Mouse (Mus musculus) embryonic facial prominence, embryonic 12.5 days (tissue): Measurements from ENCODE around the gene Wdr66. TPM values are rescaled to one million over a fixed set of nuclear protein-coding genes. Genes with fewer than 3 reads are reported as not detected.
A peak's percentile ranks its signal among the peaks of the same experiment; 100 is the strongest.

Experiments used
- ATAC-seq: fragments of 200-750 bp; cut with Nextera tagmentation; 2 replicates; pipeline ENCODE4 v1.8.0; 2017; ENCODE audit not compliant: insufficient number of reproducible peaks, insufficient read depth, low FRiP score, low TSS enrichment
- H3K27ac ChIP-seq: fragments of 300-500 bp; sonication (generic); 2 replicates; pipeline ENCODE4 v1.5.1; 2016; ENCODE audit warnings: mild to moderate bottlenecking
- H3K27me3 ChIP-seq: fragments of 300-500 bp; sonication (generic); 2 replicates; pipeline ENCODE4 v1.6.1; 2016; ENCODE audit warnings: mild to moderate bottlenecking, moderate library complexity
- H3K36me3 ChIP-seq: fragments of 300-500 bp; sonication (generic); 2 replicates; pipeline ENCODE4 v1.6.1; 2016; ENCODE audit warnings: mild to moderate bottlenecking
- H3K4me1 ChIP-seq: fragments of 300-500 bp; sonication (generic); 2 replicates; pipeline ENCODE4 v1.6.1; 2016
- H3K4me2 ChIP-seq: fragments of 300-500 bp; sonication (generic); replicated peaks from 2 replicates; pipeline ENCODE4 v1.6.1; 2016; ENCODE audit warnings: mild to moderate bottlenecking, moderate library complexity
- H3K4me3 ChIP-seq: fragments of 300-500 bp; sonication (generic); 2 replicates; pipeline ENCODE4 v1.5.1; 2016; ENCODE audit warnings: mild to moderate bottlenecking
- H3K9ac ChIP-seq: fragments of 300-500 bp; sonication (generic); 2 replicates; pipeline ENCODE4 v1.6.1; 2016; ENCODE audit warnings: mild to moderate bottlenecking, moderate library complexity
- H3K9me3 ChIP-seq: fragments of 300-500 bp; sonication (generic); 2 replicates; pipeline ENCODE4 v1.6.1; 2016; ENCODE audit warnings: mild to moderate bottlenecking, moderate library complexity
- WGBS: fragments of 180-500 bp; shearing (Covaris S2); methylation state at CpG from one replicate; pipeline ENCODE4 v1.1.7; 2016; 5-methylcytosine and 5-hydroxymethylcytosine counted together
- polyA plus RNA-seq: library from polyadenylated mRNA; unstranded; fragments of >200 nt; fragmentation: Nextera tagmentation; extraction: Ambion mirVana; gene quantifications from 2 replicates; pipeline ENCODE4 v1.2.1, GENCODE M21; 2016

The Wdr66 gene
- polyA plus RNA-seq, 1 experiment from 2014 or later, result 5.6 TPM

- Histone ChIP-seq H3K4me2 (no peak overlapping the region), H3K36me3 (no peaks in the 10 kb centered on the region), H3K27ac (no peak overlapping the region), H3K9ac (no peak overlapping the region), H3K27me3 (no peaks in the 10 kb centered on the region), H3K9me3 (no peaks in the 10 kb centered on the region), H3K4me1 (peaks cover 14% of the 10 kb centered on the region; the same call in 1 of the 2 replicates), H3K4me3 (no peak overlapping the region)
- WGBS, result 75% methylated on average over 7 of the region's 7 CpGs
- no peak for ATAC-seq
Measured at GRCm38 (mm10) chr5:123297830-123298229, 45.9 kb downstream of the Wdr66 start.

DNA sequence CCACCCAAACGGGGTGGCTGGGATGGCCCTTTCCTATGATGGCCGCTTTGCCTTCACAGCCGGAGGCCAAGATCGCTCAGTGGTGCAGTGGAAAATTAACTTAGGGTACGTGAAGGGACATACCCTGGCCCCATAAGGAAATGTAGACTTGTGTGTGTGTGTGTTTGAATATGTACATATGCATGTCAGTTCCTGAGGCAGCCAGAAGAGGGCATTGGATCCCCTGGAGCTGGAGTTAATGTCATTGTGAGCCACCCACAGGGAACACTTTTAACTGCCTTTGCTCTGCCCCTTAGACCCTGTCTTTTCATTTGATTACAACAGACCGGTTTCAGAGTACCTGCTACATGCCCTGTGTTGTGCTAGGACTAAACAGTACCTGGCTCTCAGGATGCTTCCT, 46.6 kb downstream of the Wdr66 start:
- H3K9me3 ChIP-seq, result no peaks in the 10 kb centered on the region
- H3K36me3 ChIP-seq, result no peaks in the 10 kb centered on the region
- H3K4me3 ChIP-seq, result no peak overlapping the region
- no peaks in the 10 kb centered on the region for H3K27me3 ChIP-seq
- H3K9ac ChIP-seq, result no peak overlapping the region
- no peak for ATAC-seq
- no peak overlapping the region for H3K4me2 ChIP-seq
- peaks cover 14% of the 10 kb centered on the region; the same call in 1 of the 2 replicates for H3K4me1 ChIP-seq
- WGBS, result 89% methylated on average over 6 of the region's 6 CpGs
- no peak overlapping the region for H3K27ac ChIP-seq

DNA sequence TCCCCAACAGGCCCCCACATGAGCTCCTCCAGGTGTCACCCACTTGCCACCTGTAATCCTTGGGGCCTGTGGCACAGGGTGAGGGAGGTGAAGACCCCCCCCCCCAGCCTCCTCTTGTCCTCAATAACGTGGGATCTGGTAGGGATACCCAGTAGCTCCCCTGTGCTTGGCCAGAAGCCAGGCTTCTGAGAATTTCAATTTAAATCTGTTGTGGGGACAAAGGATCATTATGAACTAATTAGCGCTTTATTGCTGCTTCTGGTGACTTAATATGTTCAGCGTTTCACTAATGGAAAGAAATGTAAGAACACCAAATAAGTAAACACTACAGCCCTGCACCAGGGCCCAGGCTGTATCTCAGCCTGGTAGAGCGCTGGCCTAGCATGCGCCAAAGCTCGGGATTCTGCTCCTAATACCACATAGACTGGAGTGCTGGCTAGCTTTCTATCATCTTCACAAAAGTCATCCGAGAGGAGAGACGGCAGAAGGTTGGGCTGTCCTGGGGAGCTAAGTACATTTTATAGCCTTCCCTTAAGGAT, 48.7 kb downstream of the Wdr66 start:
- Histone ChIP-seq H3K4me2 (no peak overlapping the region), H3K4me1 (peaks cover 14% of the 10 kb centered on the region; the same call in 1 of the 2 replicates), H3K36me3 (no peaks in the 10 kb centered on the region), H3K9ac (no peak overlapping the region), H3K27ac (no peak overlapping the region), H3K27me3 (no peaks in the 10 kb centered on the region), H3K4me3 (no peak overlapping the region), H3K9me3 (no peaks in the 10 kb centered on the region)
- 68% methylated on average over 8 of the region's 8 CpGs for WGBS
- no peak for ATAC-seq

- ATAC-seq, result no peak
- no peak overlapping the region for H3K9ac ChIP-seq
- no peak overlapping the region for H3K4me3 ChIP-seq
Measured at GRCm38 (mm10) chr5:123301780-123302521, 50.0 kb downstream of the Wdr66 start.

GRCm38 (mm10) chr5:123307630-123308282, 55.9 kb downstream of the Wdr66 start:
- whole genome bisulfite sequencing, result 77% methylated on average over 18 of the region's 18 CpGs
- H3K9me3 ChIP-seq, result no peaks in the 10 kb centered on the region
- H3K27me3 ChIP-seq, result no peaks in the 10 kb centered on the region
- no peaks in the 10 kb centered on the region for H3K36me3 ChIP-seq
- H3K27ac ChIP-seq, result no peak overlapping the region
- no peak overlapping the region for H3K4me2 ChIP-seq
- H3K4me3 ChIP-seq, result no peak overlapping the region
- H3K4me1 ChIP-seq, result peaks cover 21% of the 10 kb centered on the region
- no peak overlapping the region for H3K9ac ChIP-seq
- ATAC-seq, result no peak

More at GRCm38 (mm10) chr5:123301780-123302521, 50.0 kb downstream of the Wdr66 start:
- no peaks in the 10 kb centered on the region for H3K9me3 ChIP-seq
- H3K36me3 ChIP-seq, result no peaks in the 10 kb centered on the region
- no peaks in the 10 kb centered on the region for H3K27me3 ChIP-seq
- H3K27ac ChIP-seq, result 0 out of 2 replicates have a peak overlapping the region, but pooled peaks have one; percentile 14
- peaks cover 13% of the 10 kb centered on the region; the same call in 1 of the 2 replicates for H3K4me1 ChIP-seq
- H3K4me2 ChIP-seq, result no peak overlapping the region
- 43% methylated on average over 20 of the region's 20 CpGs for WGBS

DNA sequence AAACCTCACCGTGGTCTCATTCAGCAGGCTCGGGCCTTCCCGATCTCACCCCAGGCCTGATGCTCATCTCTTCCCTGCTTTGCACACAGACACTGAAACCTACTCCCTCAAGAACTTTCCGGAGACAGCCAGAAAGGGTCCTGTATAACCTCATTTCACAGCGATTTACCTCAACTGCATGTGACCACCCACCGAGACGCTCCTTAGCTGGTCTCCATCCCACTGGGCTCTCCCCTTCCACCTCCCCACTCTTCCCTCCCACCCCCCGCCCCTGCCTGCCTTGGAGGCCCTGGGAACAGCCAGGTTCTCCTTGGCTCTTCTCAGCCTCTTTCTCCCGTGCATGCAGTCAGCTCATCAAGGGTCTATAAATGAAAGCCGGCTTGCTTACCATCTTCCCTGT, 57.9 kb downstream of the Wdr66 start:
- no peak for ATAC-seq
- H3K27ac ChIP-seq, result peak overlapping the region; percentile 37
- no peaks in the 10 kb centered on the region for H3K27me3 ChIP-seq
- no peak overlapping the region for H3K4me3 ChIP-seq
- H3K36me3 ChIP-seq, result no peaks in the 10 kb centered on the region
- H3K4me1 ChIP-seq, result peaks cover 25% of the 10 kb centered on the region
- no peaks in the 10 kb centered on the region for H3K9me3 ChIP-seq
- H3K9ac ChIP-seq, result no peak overlapping the region
- WGBS, result 31% methylated on average over 10 of the region's 10 CpGs
- H3K4me2 ChIP-seq, result peak overlapping the region; percentile 21; the same call in 1 of the 2 replicates

- peak overlapping the region; percentile 21; the same call in 1 of the 2 replicates for H3K4me2 ChIP-seq
- no peaks in the 10 kb centered on the region for H3K9me3 ChIP-seq
- WGBS, result 57% methylated on average over 7 of the region's 7 CpGs
- H3K9ac ChIP-seq, result no peak overlapping the region
- H3K4me3 ChIP-seq, result no peak overlapping the region
- H3K36me3 ChIP-seq, result no peaks in the 10 kb centered on the region
- no peaks in the 10 kb centered on the region for H3K27me3 ChIP-seq
- ATAC-seq, result no peak
- peaks cover 29% of the 10 kb centered on the region for H3K4me1 ChIP-seq
- H3K27ac ChIP-seq, result peak overlapping the region; percentile 37
Measured at GRCm38 (mm10) chr5:123310221-123310620, 58.3 kb downstream of the Wdr66 start.

DNA sequence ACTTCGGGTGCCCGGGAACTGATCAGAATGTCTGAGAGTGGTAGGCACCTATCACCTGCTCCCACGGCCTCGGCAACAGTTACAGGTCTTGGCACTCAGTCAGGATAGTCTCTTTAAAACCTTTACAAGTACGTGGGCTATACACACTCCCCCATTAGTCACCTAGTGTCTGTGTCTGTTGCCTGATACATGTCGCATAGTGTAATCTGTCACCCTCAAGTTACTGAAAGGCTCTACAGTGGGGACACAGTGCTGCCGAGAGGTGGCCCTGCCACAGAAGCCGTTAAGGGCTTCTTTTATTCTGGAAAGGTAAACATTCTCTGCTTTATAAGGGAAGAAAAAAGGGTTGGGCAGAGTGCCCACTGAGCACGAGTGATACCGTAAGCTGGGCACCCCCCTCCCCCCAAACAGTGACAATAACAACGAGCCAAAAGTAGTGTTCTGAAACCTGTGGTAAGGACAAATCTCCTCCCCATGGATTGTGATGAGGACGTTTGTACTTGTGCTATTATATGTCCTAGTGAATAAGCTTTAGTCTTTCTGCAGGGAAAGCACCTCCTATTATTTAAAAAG, 61.2 kb downstream of the Wdr66 start:
- ATAC-seq, result no peak
- peaks cover 35% of the 10 kb centered on the region for H3K4me1 ChIP-seq
- WGBS, result 72% methylated on average over 12 of the region's 12 CpGs
- H3K27me3 ChIP-seq, result no peaks in the 10 kb centered on the region
- H3K36me3 ChIP-seq, result no peaks in the 10 kb centered on the region
- no peak overlapping the region for H3K9ac ChIP-seq
- H3K4me2 ChIP-seq, result no peak overlapping the region
- no peak overlapping the region for H3K27ac ChIP-seq
- no peak overlapping the region for H3K4me3 ChIP-seq
- H3K9me3 ChIP-seq, result no peaks in the 10 kb centered on the region

DNA sequence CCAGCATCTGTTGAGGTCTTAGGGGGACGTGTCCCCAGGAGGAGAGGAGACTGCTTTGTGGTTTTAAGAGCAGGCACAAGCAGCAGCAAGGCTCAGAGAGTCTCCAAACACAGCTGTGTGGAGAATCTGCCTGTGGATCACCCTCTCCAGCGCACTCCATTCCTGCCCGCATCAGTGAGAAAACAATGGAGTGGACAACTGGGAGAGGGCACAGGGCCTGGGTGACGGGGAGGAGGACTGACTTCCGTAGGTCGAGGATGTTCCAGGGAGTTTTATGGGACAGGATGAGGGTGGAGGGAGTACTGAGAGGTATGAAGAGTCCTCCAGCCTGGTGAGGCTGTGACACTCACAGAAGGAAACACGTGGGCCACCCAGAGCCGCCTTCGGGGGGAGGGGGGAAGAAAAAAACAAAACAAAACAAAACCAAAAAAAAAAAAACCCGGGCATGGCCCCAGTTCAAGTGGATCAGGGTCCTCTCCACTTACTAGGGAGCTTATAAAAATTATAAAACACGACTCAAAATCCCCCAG, 62.0 kb downstream of the Wdr66 start:
- no peak for ATAC-seq
- 50% methylated on average over 11 of the region's 11 CpGs for WGBS
- H3K4me3 ChIP-seq, result no peak overlapping the region
- H3K9ac ChIP-seq, result no peak overlapping the region
- H3K9me3 ChIP-seq, result no peaks in the 10 kb centered on the region
- H3K27me3 ChIP-seq, result no peaks in the 10 kb centered on the region
- no peak overlapping the region for H3K4me2 ChIP-seq
- H3K27ac ChIP-seq, result no peak overlapping the region
- no peaks in the 10 kb centered on the region for H3K36me3 ChIP-seq
- H3K4me1 ChIP-seq, result peaks cover 37% of the 10 kb centered on the region

- 33% methylated on average over 8 of the region's 10 CpGs for WGBS
- Histone ChIP-seq H3K27ac (no peak overlapping the region), H3K4me2 (no peak overlapping the region), H3K9me3 (no peaks in the 10 kb centered on the region), H3K36me3 (no peaks in the 10 kb centered on the region), H3K9ac (no peak overlapping the region), H3K4me1 (peaks cover 28% of the 10 kb centered on the region), H3K4me3 (no peak overlapping the region), H3K27me3 (no peaks in the 10 kb centered on the region)
- no peak for ATAC-seq
Measured at GRCm38 (mm10) chr5:123315219-123315866, 63.4 kb downstream of the Wdr66 start.

DNA sequence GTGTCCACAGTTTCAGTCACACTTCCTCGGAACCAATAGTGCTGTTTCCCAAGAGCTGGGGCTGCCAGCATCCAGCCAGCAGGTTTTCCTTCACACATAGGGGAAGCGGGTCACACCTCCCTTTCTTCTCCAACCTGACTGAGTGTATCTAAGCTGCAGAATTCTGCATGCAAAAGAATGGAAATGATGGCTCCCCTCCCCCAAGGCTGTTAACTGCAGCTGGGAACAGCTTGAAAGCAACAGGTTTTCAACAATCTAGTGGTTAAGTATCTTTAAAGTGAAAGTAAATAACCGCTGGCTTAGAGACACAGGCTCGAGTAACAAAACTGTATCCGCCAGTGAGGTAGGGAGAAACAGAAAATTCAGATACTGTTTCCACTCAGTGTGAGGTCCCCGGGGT, 66.1 kb downstream of the Wdr66 start:
- Histone ChIP-seq H3K4me3 (peak overlapping the region; percentile 11; the same call in 1 of the 2 replicates), H3K36me3 (no peaks in the 10 kb centered on the region), H3K9ac (no peak overlapping the region), H3K27me3 (no peaks in the 10 kb centered on the region), H3K9me3 (no peaks in the 10 kb centered on the region), H3K27ac (0 out of 2 replicates have a peak overlapping the region, but pooled peaks have one; percentile 37), H3K4me1 (peaks cover 24% of the 10 kb centered on the region), H3K4me2 (peak overlapping the region; percentile 32)
- peak; percentile 16; the same call in 1 of the 2 replicates for ATAC-seq
- 17% methylated on average over 6 of the region's 6 CpGs for WGBS
